Mouse (Mus musculus): ENCODE results near the gene Wdr24.
"Not testable (repeated sequence)": the region's sequence is repeated elsewhere in the genome, so short reads cannot be mapped to it uniquely, and the experiment has no call there.

Gene Wdr24

GRCm38 (mm10) chr17:25823452-25823851 is at the start of gene Wdr24:
Gene Wdr24 (plus strand): TSS chr17:25823627.
- DNase-seq, result peak; percentile 76 to 83

- no peak for DNase-seq
Measured at GRCm38 (mm10) chr17:25775318-25776062, 47.9 kb upstream of the Wdr24 start.

- no peak for DNase-seq
Measured at GRCm38 (mm10) chr17:25777948-25778347, 45.5 kb upstream of the Wdr24 start.

- DNase-seq, result no peak
Measured at GRCm38 (mm10) chr17:25781339-25781738, 42.1 kb upstream of the Wdr24 start.

GRCm38 (mm10) chr17:25783086-25783485 is 40.3 kb upstream of the Wdr24 start:
- DNase-seq, result no peak

GRCm38 (mm10) chr17:25783861-25784574 is 39.4 kb upstream of the Wdr24 start:
- DNase-seq, result no peak

- peak; percentile 94 to 96 for DNase-seq
Measured at GRCm38 (mm10) chr17:25785281-25785745, 38.1 kb upstream of the Wdr24 start, which contains the start of gene Haghl. Gene Haghl (minus strand): TSS chr17:25785673.

- DNase-seq, result no peak
Measured at GRCm38 (mm10) chr17:25786280-25786679, 37.1 kb upstream of the Wdr24 start, which contains the start of gene Ccdc78. Gene Ccdc78 (plus strand): TSS chr17:25786580.

- no peak for DNase-seq
Measured at GRCm38 (mm10) chr17:25786781-25787504, 36.5 kb upstream of the Wdr24 start.

GRCm38 (mm10) chr17:25791320-25791842 is 32.0 kb upstream of the Wdr24 start:
- no peak for DNase-seq

- peak; percentile 81 to 83 for DNase-seq
Measured at GRCm38 (mm10) chr17:25791843-25792527, 31.4 kb upstream of the Wdr24 start.

- peak; percentile 74 to 80 for DNase-seq
Measured at GRCm38 (mm10) chr17:25792615-25793014, 30.8 kb upstream of the Wdr24 start, which contains the start of gene Fam173a. Gene Fam173a (minus strand): TSS chr17:25792901.

GRCm38 (mm10) chr17:25794197-25794596 is 29.2 kb upstream of the Wdr24 start:
- DNase-seq, result no peak

GRCm38 (mm10) chr17:25794998-25795397 is 28.4 kb upstream of the Wdr24 start:
- DNase-seq, result no peak

GRCm38 (mm10) chr17:25795609-25796092 is 27.8 kb upstream of the Wdr24 start, which contains the start of gene AC134908.4:
Gene AC134908.4 (minus strand): TSS chr17:25795659.
- DNase-seq, result peak in 1 of 2 experiments; percentile 39

- no peak for DNase-seq
Measured at GRCm38 (mm10) chr17:25796211-25796771, 27.1 kb upstream of the Wdr24 start.

- peak; percentile 88 for DNase-seq
Measured at GRCm38 (mm10) chr17:25796951-25797369, 26.5 kb upstream of the Wdr24 start, which contains the start of gene Metrn. Gene Metrn (minus strand): TSS chr17:25797136.

- peak; percentile 74 to 75 for DNase-seq
Measured at GRCm38 (mm10) chr17:25801029-25801428, 22.4 kb upstream of the Wdr24 start.

GRCm38 (mm10) chr17:25802825-25803517 is 20.5 kb upstream of the Wdr24 start:
- DNase-seq, result no peak

- DNase-seq, result no peak
Measured at GRCm38 (mm10) chr17:25806507-25806906, 16.9 kb upstream of the Wdr24 start.

GRCm38 (mm10) chr17:25807452-25807851 is 16.0 kb upstream of the Wdr24 start:
- DNase-seq, result not testable (repeated sequence)
